Mouse (Mus musculus): ENCODE data around the gene Fam166b. TPM values are rescaled to one million over a fixed set of nuclear protein-coding genes. Genes with fewer than 3 reads are reported as not detected.
A peak's percentile ranks its signal among the peaks of the same experiment; 100 is the strongest.

The Fam166b gene
- polyA plus RNA-seq, 1 experiment, result not detected

GRCm38 (mm10) chr4:43443511-43443910, 14.6 kb upstream of the Fam166b start:
- Histone ChIP-seq H3K27ac (ENCODE audit: control insufficient read depth, insufficient read depth, low read depth, low read length, poor library complexity) (peak overlapping the region; percentile 79; the same call in 1 of the 2 replicates), H3K4me3 (replicated peaks; ENCODE audit: control insufficient read depth, low read depth, low read length) (peak overlapping the region; percentile 54), H3K4me1 (ENCODE audit: control insufficient read depth, insufficient read depth, low read length) (no peaks in the 10 kb centered on the region)
- TF ChIP-seq CTCF (IDR thresholded peaks at IDR 0.05; ENCODE audit: control insufficient read depth, insufficient read depth, low read length) (no peak), POLR2A (IDR thresholded peaks at IDR 0.05; ENCODE audit: borderline replicate concordance, control insufficient read depth, low read depth, low read length) (no peak)
- WGBS, result 2% methylated on average over 28 of the region's 28 CpGs

DNA sequence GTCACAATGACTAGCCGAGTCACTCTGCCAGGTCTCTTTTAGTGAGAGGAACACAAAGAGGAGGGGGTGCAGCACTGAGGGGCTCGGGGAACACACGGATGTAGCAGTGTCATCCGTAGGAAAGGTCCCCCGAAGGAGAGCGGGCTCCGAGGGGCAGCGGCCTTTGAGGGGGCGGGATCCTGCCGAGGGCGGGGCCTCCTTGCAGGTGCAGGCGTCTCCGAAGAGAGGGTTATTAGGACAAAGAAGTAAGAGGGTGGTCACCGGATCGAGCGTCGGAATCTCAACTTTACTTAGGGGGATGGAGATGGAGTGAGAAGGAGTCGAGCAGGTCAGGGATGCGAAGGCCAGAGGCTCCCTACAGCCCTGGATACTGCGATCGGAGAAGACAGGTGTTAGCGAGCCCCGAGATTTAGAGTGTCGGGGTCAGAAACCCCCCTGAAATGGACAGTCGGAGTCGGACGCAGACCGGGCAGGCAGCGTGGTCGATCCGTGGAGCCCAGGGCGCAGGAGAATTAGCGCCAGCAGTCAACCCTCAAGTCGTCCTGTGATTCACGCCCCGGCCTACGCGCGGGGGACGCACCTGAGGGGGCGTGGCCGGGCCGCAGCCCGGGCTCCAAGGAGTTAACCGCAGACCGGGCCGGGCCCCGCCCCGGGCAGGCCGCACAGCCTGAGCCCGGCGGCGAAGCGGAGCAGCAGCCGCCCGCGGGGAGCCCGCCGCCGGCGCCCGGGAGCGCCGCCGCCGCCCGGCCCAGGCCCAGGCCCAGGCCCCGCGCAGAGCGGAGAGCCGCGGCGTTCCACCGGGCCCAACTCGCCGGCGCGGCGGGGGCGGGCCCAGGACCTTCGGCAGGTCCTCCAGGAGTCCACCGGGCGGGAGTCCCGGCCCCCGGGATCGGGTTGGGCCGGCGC, 13.8 kb upstream of the Fam166b start:
- TF ChIP-seq CTCF (IDR thresholded peaks at IDR 0.05; ENCODE audit: control insufficient read depth, insufficient read depth, low read length), result no peak
- TF ChIP-seq POLR2A (IDR thresholded peaks at IDR 0.05; ENCODE audit: borderline replicate concordance, control insufficient read depth, low read depth, low read length), result peak; percentile 34; the same call in 1 of the 2 replicates
- under 1% methylated on average over 88 of the region's 88 CpGs for WGBS

DNA sequence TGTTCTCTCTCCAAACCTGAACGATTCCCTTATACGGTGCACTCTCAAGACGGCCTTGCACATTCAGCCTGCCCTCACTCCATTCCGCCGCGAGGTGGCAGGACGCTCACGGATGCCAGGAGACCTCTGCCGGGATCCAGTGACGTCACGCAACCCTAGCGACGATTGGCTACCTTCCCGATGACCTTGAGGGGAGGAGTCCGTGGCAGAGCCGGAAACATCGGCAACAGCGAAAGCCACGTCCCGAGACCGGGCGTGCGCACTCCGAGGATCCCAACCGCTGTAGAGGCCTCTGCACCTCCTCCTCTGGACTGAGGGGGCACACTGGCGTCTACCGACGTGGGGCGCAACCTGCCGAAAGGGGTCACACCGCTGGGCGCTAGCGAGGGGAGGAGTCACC, 13.1 kb upstream of the Fam166b start:
- peak overlapping the region; percentile 75 for H3K4me3 ChIP-seq (replicated peaks; ENCODE audit: control insufficient read depth, low read depth, low read length)
- TF ChIP-seq CTCF (IDR thresholded peaks at IDR 0.05; ENCODE audit: control insufficient read depth, insufficient read depth, low read length) (peak; percentile 99), POLR2A (IDR thresholded peaks at IDR 0.05; ENCODE audit: borderline replicate concordance, control insufficient read depth, low read depth, low read length) (peak; percentile 91; the same call in 1 of the 2 replicates)
- no peaks in the 10 kb centered on the region for H3K4me1 ChIP-seq (ENCODE audit: control insufficient read depth, insufficient read depth, low read length)
- H3K27ac ChIP-seq (ENCODE audit: control insufficient read depth, insufficient read depth, low read depth, low read length, poor library complexity), result peak overlapping the region; percentile 79
- WGBS, result 1% methylated on average over 33 of the region's 33 CpGs

More for the DNA sequence above, 13.8 kb upstream of the Fam166b start:
- Histone ChIP-seq H3K27ac (ENCODE audit: control insufficient read depth, insufficient read depth, low read depth, low read length, poor library complexity) (peak overlapping the region; percentile 79), H3K4me3 (replicated peaks; ENCODE audit: control insufficient read depth, low read depth, low read length) (peak overlapping the region; percentile 75), H3K4me1 (ENCODE audit: control insufficient read depth, insufficient read depth, low read length) (no peaks in the 10 kb centered on the region)

DNA sequence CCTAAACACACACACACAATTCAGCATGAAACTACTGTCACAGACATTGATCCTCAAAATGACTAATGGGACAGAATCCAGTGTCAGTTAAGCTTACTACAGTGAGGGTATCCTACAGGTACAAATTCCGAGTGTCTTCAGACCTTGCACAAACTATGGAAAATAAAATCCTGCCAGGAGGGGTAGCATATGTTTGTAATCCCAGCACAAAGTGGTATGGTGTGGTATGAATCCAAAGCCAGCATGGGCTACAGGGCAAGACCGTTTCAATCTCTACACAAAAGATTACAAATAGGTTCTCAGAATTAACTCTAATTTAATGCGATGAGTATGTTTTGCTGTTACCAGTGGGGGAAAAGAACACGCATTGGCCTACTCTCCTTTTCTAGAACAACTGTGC, 12.7 kb upstream of the Fam166b start, which contains the start of gene Tesk1:
Gene Tesk1, plus strand, starts transcription at position 301 of the 400 bp plus-strand sequence.
- peak within 1 kb of the TSS; percentile 75 for H3K4me3 ChIP-seq (replicated peaks; ENCODE audit: control insufficient read depth, low read depth, low read length)
- peak within 1 kb of the TSS; percentile 79 for H3K27ac ChIP-seq (ENCODE audit: control insufficient read depth, insufficient read depth, low read depth, low read length, poor library complexity)
- no peaks in the 10 kb centered on the region for H3K4me1 ChIP-seq (ENCODE audit: control insufficient read depth, insufficient read depth, low read length)
- 34% methylated on average over 4 of the region's 4 CpGs for WGBS
- TF ChIP-seq CTCF (IDR thresholded peaks at IDR 0.05; ENCODE audit: control insufficient read depth, insufficient read depth, low read length), result no peak
- no peak for TF ChIP-seq POLR2A (IDR thresholded peaks at IDR 0.05; ENCODE audit: borderline replicate concordance, control insufficient read depth, low read depth, low read length)

- TF ChIP-seq CTCF (IDR thresholded peaks at IDR 0.05; ENCODE audit: control insufficient read depth, insufficient read depth, low read length) (no peak), POLR2A (IDR thresholded peaks at IDR 0.05; ENCODE audit: borderline replicate concordance, control insufficient read depth, low read depth, low read length) (no peak)
- H3K4me3 ChIP-seq (replicated peaks; ENCODE audit: control insufficient read depth, low read depth, low read length), result no peak overlapping the region
- no peak overlapping the region for H3K27ac ChIP-seq (ENCODE audit: control insufficient read depth, insufficient read depth, low read depth, low read length, poor library complexity)
- H3K4me1 ChIP-seq (ENCODE audit: control insufficient read depth, insufficient read depth, low read length), result no peaks in the 10 kb centered on the region
- WGBS, result 85% methylated on average over 1 of the region's 1 CpGs
Measured at GRCm38 (mm10) chr4:43432832-43433231, 3.9 kb upstream of the Fam166b start.

DNA sequence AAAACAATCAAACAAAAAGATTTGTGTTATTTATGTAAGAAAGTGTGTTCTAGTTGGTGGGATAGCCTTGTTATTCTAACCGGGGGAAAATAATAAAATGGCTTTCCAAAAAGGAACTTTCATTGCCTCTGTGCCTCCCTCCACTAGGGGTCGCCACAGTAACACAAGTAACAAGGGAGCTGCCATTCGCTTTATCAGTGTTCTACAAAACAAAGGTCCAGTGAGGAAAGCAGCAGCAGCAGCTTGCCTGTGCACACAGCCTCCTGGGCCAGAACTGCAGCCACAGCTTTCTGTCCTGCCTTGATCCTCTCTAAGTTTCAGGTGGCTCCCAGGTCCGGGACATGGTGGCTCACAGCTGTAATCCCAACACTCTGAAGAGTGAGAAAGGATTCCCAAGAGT, 2.8 kb upstream of the Fam166b start:
- no peak overlapping the region for H3K27ac ChIP-seq (ENCODE audit: control insufficient read depth, insufficient read depth, low read depth, low read length, poor library complexity)
- TF ChIP-seq POLR2A (IDR thresholded peaks at IDR 0.05; ENCODE audit: borderline replicate concordance, control insufficient read depth, low read depth, low read length), result no peak
- peak; percentile 81 for TF ChIP-seq CTCF (IDR thresholded peaks at IDR 0.05; ENCODE audit: control insufficient read depth, insufficient read depth, low read length)
- no peak overlapping the region for H3K4me3 ChIP-seq (replicated peaks; ENCODE audit: control insufficient read depth, low read depth, low read length)
- 6% methylated on average over 4 of the region's 4 CpGs for WGBS
- H3K4me1 ChIP-seq (ENCODE audit: control insufficient read depth, insufficient read depth, low read length), result no peaks in the 10 kb centered on the region

DNA sequence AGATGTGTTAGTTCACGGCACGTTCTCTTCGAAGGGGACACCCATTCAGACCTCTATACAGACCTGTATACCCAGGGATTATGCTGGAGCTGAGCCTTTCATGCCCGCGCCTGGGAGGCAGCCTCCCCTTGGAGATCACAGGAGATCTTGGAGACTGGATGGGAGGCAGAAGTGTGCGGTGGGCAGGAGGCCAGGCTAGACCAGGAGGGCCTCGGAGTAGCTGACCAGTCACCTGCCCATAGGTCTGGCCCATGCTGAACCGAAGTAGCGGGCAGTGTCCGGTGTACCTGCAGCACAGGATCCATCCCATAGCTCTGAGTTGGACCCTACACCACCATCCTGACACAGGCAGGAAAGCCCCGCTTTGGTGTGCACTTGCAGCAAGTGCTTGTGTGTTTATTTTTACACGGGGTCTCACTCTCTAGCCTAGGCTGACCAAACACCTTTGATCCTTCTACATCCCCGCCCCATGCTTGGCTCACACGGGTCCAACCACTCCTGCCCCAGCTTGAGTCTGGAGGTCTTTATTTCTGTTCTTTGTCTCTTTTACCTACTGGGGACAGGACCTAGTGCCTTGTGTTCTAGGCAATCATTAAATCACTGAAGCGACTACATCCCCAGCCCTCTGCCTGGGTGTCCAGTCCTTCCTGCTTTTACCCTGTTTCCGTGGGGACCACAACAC, 613 bp downstream of the Fam166b start:
- WGBS, result 44% methylated on average over 16 of the region's 16 CpGs
- Histone ChIP-seq H3K4me3 (replicated peaks; ENCODE audit: control insufficient read depth, low read depth, low read length) (no peak overlapping the region), H3K27ac (ENCODE audit: control insufficient read depth, insufficient read depth, low read depth, low read length, poor library complexity) (no peak overlapping the region), H3K4me1 (ENCODE audit: control insufficient read depth, insufficient read depth, low read length) (no peaks in the 10 kb centered on the region)
- no peak for TF ChIP-seq POLR2A (IDR thresholded peaks at IDR 0.05; ENCODE audit: borderline replicate concordance, control insufficient read depth, low read depth, low read length)
- TF ChIP-seq CTCF (IDR thresholded peaks at IDR 0.05; ENCODE audit: control insufficient read depth, insufficient read depth, low read length), result no peak

Data from bone marrow, adult 2 months (tissue).